Comparison of ENCODE assay signal across 8 mouse cellular contexts in genomic region chr16:4683193-4683580, GRCm38 (mm10). TPM values are rescaled to one million over a fixed set of nuclear protein-coding genes. Genes with fewer than 3 reads are reported as not detected.
DNase-seq lines count a peak whose midpoint lies in the region; ATAC-seq lines count a peak whose summit lies in the region.

No protein-coding gene starts in this region.

- H3K9me3 ChIP-seq in lung, embryonic 15.5 days: no peaks in the 10 kb centered on the region
- H3K9me3 ChIP-seq in embryonic facial prominence, embryonic 13.5 days: no peaks in the 10 kb centered on the region
- H3K9me3 ChIP-seq in limb, embryonic 12.5 days: no peaks in the 10 kb centered on the region
- no peaks in the 10 kb centered on the region for H3K9me3 ChIP-seq in neural tube, embryonic 15.5 days (replicated peaks)

- no peaks in the 10 kb centered on the region for H3K27me3 ChIP-seq in lung, embryonic 15.5 days
- H3K27me3 ChIP-seq in embryonic facial prominence, embryonic 13.5 days: no peaks in the 10 kb centered on the region
- H3K27me3 ChIP-seq in limb, embryonic 12.5 days: no peaks in the 10 kb centered on the region
- H3K27me3 ChIP-seq in neural tube, embryonic 15.5 days (replicated peaks): no peaks in the 10 kb centered on the region

- ATAC-seq in lung, embryonic 15.5 days (ENCODE audit: borderline replicate concordance, extremely low read depth, low FRiP score, low TSS enrichment): no peak
- ATAC-seq in embryonic facial prominence, embryonic 13.5 days (ENCODE audit: insufficient number of reproducible peaks, insufficient read depth, low FRiP score, low TSS enrichment, low read depth): no peak
- no peak for ATAC-seq in limb, embryonic 12.5 days (ENCODE audit: insufficient number of reproducible peaks, insufficient read depth, low FRiP score, low TSS enrichment, low read depth)
- peak; percentile 2; the same call in 1 of the 2 replicates for ATAC-seq in neural tube, embryonic 15.5 days (ENCODE audit: low FRiP score)

- H3K36me3 ChIP-seq in lung, embryonic 15.5 days: peaks cover 11% of the 10 kb centered on the region
- H3K36me3 ChIP-seq in embryonic facial prominence, embryonic 13.5 days: peaks cover 16% of the 10 kb centered on the region
- peaks cover 15% of the 10 kb centered on the region for H3K36me3 ChIP-seq in limb, embryonic 12.5 days
- H3K36me3 ChIP-seq in neural tube, embryonic 15.5 days: peaks cover 14% of the 10 kb centered on the region

- H3K4me1 ChIP-seq in lung, embryonic 15.5 days: peaks cover 27% of the 10 kb centered on the region
- peaks cover 31% of the 10 kb centered on the region for H3K4me1 ChIP-seq in embryonic facial prominence, embryonic 13.5 days
- peaks cover 15% of the 10 kb centered on the region for H3K4me1 ChIP-seq in limb, embryonic 12.5 days (replicated peaks)
- H3K4me1 ChIP-seq in neural tube, embryonic 15.5 days: peaks cover 31% of the 10 kb centered on the region

- WGBS in lung, embryonic 15.5 days: 23% methylated on average over 9 of the region's 9 CpGs
- WGBS in embryonic facial prominence, embryonic 13.5 days: 19% methylated on average over 9 of the region's 9 CpGs
- WGBS in limb, embryonic 12.5 days: 24% methylated on average over 9 of the region's 9 CpGs
- WGBS in neural tube, embryonic 15.5 days: 33% methylated on average over 9 of the region's 9 CpGs

- H3K9ac ChIP-seq in lung, embryonic 15.5 days: peak overlapping the region; percentile 82
- H3K9ac ChIP-seq in embryonic facial prominence, embryonic 13.5 days: peak overlapping the region; percentile 91
- peak overlapping the region; percentile 28; the same call in 1 of the 2 replicates for H3K9ac ChIP-seq in limb, embryonic 12.5 days (replicated peaks)
- peak overlapping the region; percentile 96 for H3K9ac ChIP-seq in neural tube, embryonic 15.5 days (replicated peaks)

- DNase-seq in lung, postnatal 25 days (ENCODE audit: low spot score): no peak
- DNase-seq in embryo, embryonic 10.5 days (ENCODE audit: low spot score): no peak
- DNase-seq in layer of hippocampus, adult 9-10 months (ENCODE audit: low spot score): no peak
- DNase-seq in cerebellum, adult 9-11 months: no peak

- peak overlapping the region; percentile 55 for H3K27ac ChIP-seq in lung, embryonic 15.5 days
- peak overlapping the region; percentile 83 for H3K27ac ChIP-seq in embryonic facial prominence, embryonic 13.5 days
- peak overlapping the region; percentile 79 for H3K27ac ChIP-seq in limb, embryonic 12.5 days
- peak overlapping the region; percentile 95 for H3K27ac ChIP-seq in neural tube, embryonic 15.5 days (replicated peaks)

- peak overlapping the region; percentile 93 for H3K4me2 ChIP-seq in lung, embryonic 15.5 days
- H3K4me2 ChIP-seq in embryonic facial prominence, embryonic 13.5 days: peak overlapping the region; percentile 96
- peak overlapping the region; percentile 92 for H3K4me2 ChIP-seq in limb, embryonic 12.5 days
- H3K4me2 ChIP-seq in neural tube, embryonic 15.5 days: peak overlapping the region; percentile 88

- H3K4me3 ChIP-seq in lung, embryonic 15.5 days: peak overlapping the region; percentile 64
- peak overlapping the region; percentile 99 for H3K4me3 ChIP-seq in embryonic facial prominence, embryonic 13.5 days
- peak overlapping the region; percentile 67 for H3K4me3 ChIP-seq in limb, embryonic 12.5 days (replicated peaks)
- H3K4me3 ChIP-seq in neural tube, embryonic 15.5 days (replicated peaks): peak overlapping the region; percentile 94

RNA-seq across cellular contexts. Expression of gene Coro7, which starts 3.6 kb away (rescaled TPM):
- 13.4 and 15.2 TPM in 2 replicates for polyA plus RNA-seq in lung, embryonic 15.5 days (2015; fragmentation: Nextera tagmentation; extraction: Ambion mirVana)
- polyA plus RNA-seq in embryonic facial prominence, embryonic 13.5 days (2015; fragmentation: Nextera tagmentation; extraction: Ambion mirVana): 16.9 and 17.0 TPM in 2 replicates
- 18.6 and 19.6 TPM in 2 replicates for polyA plus RNA-seq in limb, embryonic 12.5 days (2016; fragmentation: Nextera tagmentation; extraction: Ambion mirVana)
- 31.4 and 35.5 TPM in 2 replicates for polyA plus RNA-seq in neural tube, embryonic 15.5 days (2015; fragmentation: Nextera tagmentation; extraction: Ambion mirVana)

RNA-seq across cellular contexts. Expression of gene Nmral1, which starts 36.0 kb away (rescaled TPM):
- 78.7 and 81.2 TPM in 2 replicates for polyA plus RNA-seq in lung, embryonic 15.5 days (2015; fragmentation: Nextera tagmentation; extraction: Ambion mirVana)
- 83.6 and 91.4 TPM in 2 replicates for polyA plus RNA-seq in embryonic facial prominence, embryonic 13.5 days (2015; fragmentation: Nextera tagmentation; extraction: Ambion mirVana)
- 179 and 191 TPM in 2 replicates for polyA plus RNA-seq in limb, embryonic 12.5 days (2016; fragmentation: Nextera tagmentation; extraction: Ambion mirVana)
- 50.8 and 51.4 TPM in 2 replicates for polyA plus RNA-seq in neural tube, embryonic 15.5 days (2015; fragmentation: Nextera tagmentation; extraction: Ambion mirVana)

RNA-seq across cellular contexts. Expression of gene Hmox2, which starts 43.0 kb away (rescaled TPM):
- polyA plus RNA-seq in lung, embryonic 15.5 days (2015; fragmentation: Nextera tagmentation; extraction: Ambion mirVana): 106 and 113 TPM in 2 replicates
- polyA plus RNA-seq in embryonic facial prominence, embryonic 13.5 days (2015; fragmentation: Nextera tagmentation; extraction: Ambion mirVana): 105 and 107 TPM in 2 replicates
- polyA plus RNA-seq in limb, embryonic 12.5 days (2016; fragmentation: Nextera tagmentation; extraction: Ambion mirVana): 102 and 106 TPM in 2 replicates
- 119 and 120 TPM in 2 replicates for polyA plus RNA-seq in neural tube, embryonic 15.5 days (2015; fragmentation: Nextera tagmentation; extraction: Ambion mirVana)

RNA-seq across cellular contexts. Expression of gene Dnaja3, which starts 43.4 kb away (rescaled TPM):
- 66.0 and 66.5 TPM in 2 replicates for polyA plus RNA-seq in lung, embryonic 15.5 days (2015; fragmentation: Nextera tagmentation; extraction: Ambion mirVana)
- polyA plus RNA-seq in embryonic facial prominence, embryonic 13.5 days (2015; fragmentation: Nextera tagmentation; extraction: Ambion mirVana): 54.0 and 58.7 TPM in 2 replicates
- polyA plus RNA-seq in limb, embryonic 12.5 days (2016; fragmentation: Nextera tagmentation; extraction: Ambion mirVana): 55.1 and 58.0 TPM in 2 replicates
- polyA plus RNA-seq in neural tube, embryonic 15.5 days (2015; fragmentation: Nextera tagmentation; extraction: Ambion mirVana): 68.6 and 71.0 TPM in 2 replicates

RNA-seq across cellular contexts. Expression of gene Vasn, which starts 43.4 kb away (rescaled TPM):
- polyA plus RNA-seq in lung, embryonic 15.5 days (2015; fragmentation: Nextera tagmentation; extraction: Ambion mirVana): 25.1 and 25.9 TPM in 2 replicates
- polyA plus RNA-seq in embryonic facial prominence, embryonic 13.5 days (2015; fragmentation: Nextera tagmentation; extraction: Ambion mirVana): 29.2 and 30.2 TPM in 2 replicates
- 29.4 and 30.4 TPM in 2 replicates for polyA plus RNA-seq in limb, embryonic 12.5 days (2016; fragmentation: Nextera tagmentation; extraction: Ambion mirVana)
- polyA plus RNA-seq in neural tube, embryonic 15.5 days (2015; fragmentation: Nextera tagmentation; extraction: Ambion mirVana): 7.1 and 8.8 TPM in 2 replicates

Comparison
In these comparisons a context has a peak if more than half of its experiments do, and no peak if none do; other contexts are left out.
1. H3K9ac ChIP-seq: peak in every context shown above with its lines; median percentile 96 in neural tube, embryonic 15.5 days; 91 in embryonic facial prominence, embryonic 13.5 days; 82 in lung, embryonic 15.5 days; 28 in limb, embryonic 12.5 days.